ENCODE assay signal across 10 mouse cellular contexts in genomic region chr8:117260930-117261475, GRCm38 (mm10). TPM values are rescaled to one million over a fixed set of nuclear protein-coding genes. Genes with fewer than 3 reads are reported as not detected.
DNase-seq lines count a peak whose midpoint lies in the region; ATAC-seq and TF ChIP-seq lines count a peak whose summit lies in the region.
"Had no signal": no experiment of that assay in that cellular context is flagged by ENCODE, and none has a peak within 500 bp of the region (broad histone marks: within the 10 kb centered on the region; RNA-seq: fewer than 3 reads in every experiment).

No protein-coding gene starts in this region.

- H3K27ac ChIP-seq in heart, embryonic 11.5 days (ENCODE audit: low read depth, low read length) = no peak overlapping the region
- H3K27ac ChIP-seq in heart, embryonic 10.5 days = no peak overlapping the region
- H3K27ac ChIP-seq in thymus, adult 2 months (ENCODE audit: control insufficient read depth, insufficient read depth, low read length) = 0 out of 2 replicates have a peak overlapping the region, but pooled peaks have one; percentile 11
- H3K27ac ChIP-seq in liver, embryonic 12.5 days = peak overlapping the region; percentile 60

- ATAC-seq in heart, embryonic 11.5 days (replicated peaks; ENCODE audit: insufficient number of reproducible peaks, low FRiP score, low TSS enrichment) = no peak
- ATAC-seq in liver, embryonic 12.5 days = no peak

- H3K27me3 ChIP-seq in heart, embryonic 11.5 days (ENCODE audit: control insufficient read depth, insufficient read depth, low read length) = no peaks in the 10 kb centered on the region
- H3K27me3 ChIP-seq in heart, embryonic 10.5 days (ENCODE audit: insufficient read depth, poor library complexity, severe bottlenecking) = no peaks in the 10 kb centered on the region
- no peaks in the 10 kb centered on the region for H3K27me3 ChIP-seq in thymus, adult 2 months (ENCODE audit: control insufficient read depth, insufficient read depth, low read length)
- no peaks in the 10 kb centered on the region for H3K27me3 ChIP-seq in liver, embryonic 12.5 days (replicated peaks)

- intact Hi-C loops in gastrocnemius, postnatal 14 days (cut with DNase I; ENCODE audit: low total_unique reads) = no loop called here

- H3K9ac ChIP-seq in heart, embryonic 11.5 days (ENCODE audit: low read depth, low read length) = no peak overlapping the region
- H3K9ac ChIP-seq in liver, embryonic 12.5 days = no peak overlapping the region

- H3K4me3 ChIP-seq in heart, embryonic 11.5 days (ENCODE audit: low read depth, low read length) = no peak overlapping the region
- no peak overlapping the region for H3K4me3 ChIP-seq in heart, embryonic 10.5 days
- H3K4me3 ChIP-seq in thymus, adult 2 months (ENCODE audit: control insufficient read depth, insufficient read depth, low read length) = no peak overlapping the region
- no peak overlapping the region for H3K4me3 ChIP-seq in liver, embryonic 12.5 days

- no peaks in the 10 kb centered on the region for H3K9me3 ChIP-seq in heart, embryonic 11.5 days (replicated peaks; ENCODE audit: control insufficient read depth, low read length)
- no peaks in the 10 kb centered on the region for H3K9me3 ChIP-seq in heart, embryonic 10.5 days
- no peaks in the 10 kb centered on the region for H3K9me3 ChIP-seq in liver, embryonic 12.5 days (replicated peaks)

- no peak for DNase-seq in heart, embryonic 10.5 days (ENCODE audit: low spot score)
- no peak for DNase-seq in thymus, adult 2 months
- no peak for DNase-seq in thymus, adult 18-20 months
- no peak for DNase-seq in B cell, adult 2 months
- no peak for DNase-seq in thymus, postnatal 36 days
- DNase-seq in gastrocnemius, postnatal 14 days = no peak
- DNase-seq: adrenal gland, postnatal 25 days; heart, adult 11 months had no signal

- TF ChIP-seq CTCF in thymus, adult 2 months (IDR thresholded peaks at IDR 0.05; ENCODE audit: borderline replicate concordance, control insufficient read depth, extremely low read depth, insufficient read depth, low read length, poor library complexity) = no peak

- 51% methylated on average over 14 of the region's 14 CpGs for WGBS in heart, embryonic 11.5 days (ENCODE audit: insufficient replicate concordance)
- 54% methylated on average over 14 of the region's 14 CpGs for WGBS in heart, embryonic 10.5 days
- WGBS in thymus, adult 2 months = 84% methylated on average over 14 of the region's 14 CpGs
- whole genome bisulfite sequencing in liver, embryonic 12.5 days (ENCODE audit: insufficient replicate concordance) = 69% methylated on average over 14 of the region's 14 CpGs

- peaks cover 52% of the 10 kb centered on the region for H3K4me1 ChIP-seq in heart, embryonic 11.5 days (ENCODE audit: control insufficient read depth, insufficient read depth, low read length)
- peaks cover 64% of the 10 kb centered on the region for H3K4me1 ChIP-seq in heart, embryonic 10.5 days
- H3K4me1 ChIP-seq in thymus, adult 2 months (replicated peaks; ENCODE audit: control insufficient read depth, insufficient read depth, low read length) = peaks cover 56% of the 10 kb centered on the region
- peaks cover 83% of the 10 kb centered on the region for H3K4me1 ChIP-seq in liver, embryonic 12.5 days

- no peaks in the 10 kb centered on the region for H3K36me3 ChIP-seq in heart, embryonic 11.5 days (ENCODE audit: control insufficient read depth, insufficient read depth, low read length)
- no peaks in the 10 kb centered on the region for H3K36me3 ChIP-seq in heart, embryonic 10.5 days
- no peaks in the 10 kb centered on the region for H3K36me3 ChIP-seq in thymus, adult 2 months (ENCODE audit: control insufficient read depth, insufficient read depth, low read length)
- no peaks in the 10 kb centered on the region for H3K36me3 ChIP-seq in liver, embryonic 12.5 days

- H3K4me2 ChIP-seq in heart, embryonic 11.5 days = peak overlapping the region; percentile 2; the same call in 1 of the 2 replicates
- H3K4me2 ChIP-seq in liver, embryonic 12.5 days = peak overlapping the region; percentile 90

- no peak for TF ChIP-seq POLR2A in thymus, adult 2 months (IDR thresholded peaks at IDR 0.05; ENCODE audit: control insufficient read depth, extremely low read depth, insufficient read depth, low read length, poor library complexity)

RNA-seq across cellular contexts. Expression of gene Cmip, which starts 4.1 kb away (rescaled TPM):
- 8.6 and 9.2 TPM in 2 replicates for polyA plus RNA-seq in heart, embryonic 11.5 days (2014; fragmentation: Nextera tagmentation; extraction: Ambion mirVana)
- 6.4 and 8.3 TPM in 2 replicates for polyA plus RNA-seq in heart, embryonic 10.5 days (2016; fragmentation: Nextera tagmentation; extraction: Ambion mirVana)
- 103 and 134 TPM in 2 replicates for polyA plus RNA-seq in thymus, adult 2 months (2012; rRNA removed)
- polyA plus RNA-seq in liver, embryonic 12.5 days (2016; fragmentation: Nextera tagmentation; extraction: Ambion mirVana) = 18.7 and 21.6 TPM in 2 replicates
- total RNA-seq in gastrocnemius, postnatal 14 days (2021) = 10 to 100 TPM; 16.2 to 16.4 TPM

Comparison
In these comparisons a context has a peak if more than half of its experiments do, and no peak if none do; other contexts are left out.
1. H3K27ac ChIP-seq: peak in thymus, adult 2 months (single experiment) and liver, embryonic 12.5 days (single experiment); none in heart, embryonic 11.5 days (single experiment) and heart, embryonic 10.5 days (single experiment).